Mouse (Mus musculus) layer of hippocampus, adult 18-20 months (tissue): ENCODE measurements at regions not wholly inside any gene's neighbourhood (a gene's known extent, or its start where the extent isn't known, plus 50 kb on each side); places are given as distances from the start of the nearest gene placed in this dataset.

Source experiments
- DNase-seq, 2 experiments: peaks; one replicate each; pipeline ENCODE4 v3.0.0; 2022; ENCODE audit warnings: low spot score in 2 of 2

DNA sequence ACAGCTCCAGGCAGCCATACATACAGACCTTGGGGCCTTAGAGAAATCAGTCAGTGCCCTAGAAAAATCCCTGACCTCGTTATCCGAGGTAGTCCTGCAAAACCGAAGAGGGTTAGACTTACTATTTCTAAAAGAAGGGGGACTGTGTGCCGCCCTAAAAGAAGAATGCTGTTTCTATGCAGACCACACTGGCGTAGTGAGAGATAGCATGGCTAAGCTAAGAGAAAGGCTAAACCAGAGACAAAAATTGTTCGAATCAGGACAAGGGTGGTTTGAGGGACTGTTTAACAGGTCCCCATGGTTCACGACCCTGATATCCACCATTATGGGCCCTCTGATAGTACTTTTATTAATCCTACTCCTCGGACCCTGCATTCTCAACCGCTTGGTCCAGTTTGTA is 322.2 kb downstream of the Gm29866 start:
- peak in 1 of 2 experiments; percentile 0 for DNase-seq

DNA sequence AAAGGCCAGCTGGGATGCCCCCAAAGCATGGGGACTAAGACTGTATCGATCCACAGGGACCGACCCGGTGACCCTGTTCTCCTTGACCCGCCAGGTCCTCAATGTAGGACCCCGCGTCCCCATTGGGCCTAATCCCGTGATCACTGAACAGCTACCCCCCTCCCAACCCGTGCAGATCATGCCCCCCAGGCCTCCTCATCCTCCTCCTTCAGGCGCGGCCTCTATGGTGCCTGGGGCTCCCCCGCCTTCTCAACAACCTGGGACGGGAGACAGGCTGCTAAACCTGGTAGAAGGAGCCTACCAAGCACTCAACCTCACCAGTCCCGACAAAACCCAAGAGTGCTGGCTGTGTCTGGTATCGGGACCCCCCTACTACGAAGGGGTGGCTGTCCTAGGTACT is 323.1 kb downstream of the Gm29866 start:
- peak in 1 of 2 experiments; percentile 0 for DNase-seq

DNA sequence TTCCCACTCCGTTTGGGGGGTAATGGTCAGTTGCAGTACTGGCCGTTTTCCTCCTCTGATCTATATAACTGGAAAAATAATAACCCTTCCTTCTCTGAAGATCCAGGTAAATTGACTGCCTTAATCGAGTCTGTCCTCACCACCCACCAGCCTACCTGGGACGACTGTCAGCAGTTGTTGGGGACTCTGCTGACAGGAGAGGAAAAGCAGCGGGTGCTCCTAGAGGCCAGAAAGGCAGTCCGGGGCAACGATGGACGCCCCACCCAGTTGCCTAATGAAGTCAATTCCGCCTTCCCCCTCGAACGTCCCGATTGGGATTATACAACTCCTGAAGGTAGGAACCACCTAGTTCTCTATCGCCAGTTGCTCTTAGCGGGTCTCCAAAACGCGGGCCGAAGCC is 328.2 kb downstream of the Gm29866 start:
- peak in 1 of 2 experiments; percentile 0 for DNase-seq
